Mouse (Mus musculus): ENCODE measurements around the gene Arhgap24. TPM values are rescaled to one million over a fixed set of nuclear protein-coding genes. Genes with fewer than 3 reads are reported as not detected.

Arhgap24 gene
- total RNA-seq, 2 experiments from 2014 or later: 6.3 to 7.0 TPM

GRCm38 (mm10) chr5:102568764-102569163 is 87.6 kb downstream of the Arhgap24 start:
- DNase-seq (ENCODE audit: low spot score in 2 of 2): no peak
- intact Hi-C loops (cut with DNase I): no loop called here

- no peak for DNase-seq (ENCODE audit: low spot score in 2 of 2)
- intact Hi-C loops (cut with DNase I): no loop called here
Observed at GRCm38 (mm10) chr5:102571445-102571844, 90.3 kb downstream of the Arhgap24 start.

- intact Hi-C loops (cut with DNase I): no loop called here
- DNase-seq (ENCODE audit: low spot score in 2 of 2): peak in 1 of 2 experiments; percentile 6
Observed at GRCm38 (mm10) chr5:102576750-102577149, 95.6 kb downstream of the Arhgap24 start.

- DNase-seq (ENCODE audit: low spot score in 2 of 2): peak in 1 of 2 experiments; percentile 6
- intact Hi-C loops (cut with DNase I): no loop called here
Observed at GRCm38 (mm10) chr5:102577729-102578128, 96.5 kb downstream of the Arhgap24 start.

- DNase-seq (ENCODE audit: low spot score in 2 of 2): no peak
- intact Hi-C loops (cut with DNase I): no loop called here
Observed at GRCm38 (mm10) chr5:102578431-102578830, 97.2 kb downstream of the Arhgap24 start.

GRCm38 (mm10) chr5:102582864-102583410 is 101.7 kb downstream of the Arhgap24 start:
- intact Hi-C loops (cut with DNase I): no loop called here
- no peak for DNase-seq (ENCODE audit: low spot score in 2 of 2)

GRCm38 (mm10) chr5:102591422-102591821 is 110.2 kb downstream of the Arhgap24 start:
- DNase-seq (ENCODE audit: low spot score in 2 of 2): no peak
- intact Hi-C loops (cut with DNase I): no loop called here

GRCm38 (mm10) chr5:102593058-102593457 is 111.9 kb downstream of the Arhgap24 start:
- intact Hi-C loops (cut with DNase I): no loop called here
- DNase-seq (ENCODE audit: low spot score in 2 of 2): no peak

- no peak for DNase-seq (ENCODE audit: low spot score in 2 of 2)
- intact Hi-C loops (cut with DNase I): no loop called here
Observed at GRCm38 (mm10) chr5:102599102-102599501, 117.9 kb downstream of the Arhgap24 start.

GRCm38 (mm10) chr5:102613571-102613970 is 132.4 kb downstream of the Arhgap24 start:
- DNase-seq (ENCODE audit: low spot score in 2 of 2): no peak
- intact Hi-C loops (cut with DNase I): no loop called here

GRCm38 (mm10) chr5:102614081-102614480 is 132.9 kb downstream of the Arhgap24 start:
- no peak for DNase-seq (ENCODE audit: low spot score in 2 of 2)
- intact Hi-C loops (cut with DNase I): no loop called here

- intact Hi-C loops (cut with DNase I): no loop called here
- DNase-seq (ENCODE audit: low spot score in 2 of 2): no peak
Observed at GRCm38 (mm10) chr5:102615249-102615648, 134.1 kb downstream of the Arhgap24 start.

- no peak for DNase-seq (ENCODE audit: low spot score in 2 of 2)
- intact Hi-C loops (cut with DNase I): no loop called here
Observed at GRCm38 (mm10) chr5:102621036-102621435, 139.8 kb downstream of the Arhgap24 start.

- DNase-seq (ENCODE audit: low spot score in 2 of 2): no peak
- intact Hi-C loops (cut with DNase I): no loop called here
Observed at GRCm38 (mm10) chr5:102623807-102624435, 142.7 kb downstream of the Arhgap24 start.

GRCm38 (mm10) chr5:102626671-102627070 is 145.5 kb downstream of the Arhgap24 start:
- no peak for DNase-seq (ENCODE audit: low spot score in 2 of 2)
- intact Hi-C loops (cut with DNase I): no loop called here

GRCm38 (mm10) chr5:102629362-102629771 is 148.2 kb downstream of the Arhgap24 start:
- no peak for DNase-seq (ENCODE audit: low spot score in 2 of 2)

GRCm38 (mm10) chr5:102635591-102635990 is 154.4 kb downstream of the Arhgap24 start:
- intact Hi-C loops (cut with DNase I): no loop called here
- no peak for DNase-seq (ENCODE audit: low spot score in 2 of 2)

More at GRCm38 (mm10) chr5:102629362-102629771, 148.2 kb downstream of the Arhgap24 start:
- intact Hi-C loops (cut with DNase I): no loop called here

- no peak for DNase-seq (ENCODE audit: low spot score in 2 of 2)
- intact Hi-C loops (cut with DNase I): no loop called here
Observed at GRCm38 (mm10) chr5:102639782-102640559, 158.8 kb downstream of the Arhgap24 start.

- intact Hi-C loops (cut with DNase I): no loop called here
- no peak for DNase-seq (ENCODE audit: low spot score in 2 of 2)
Observed at GRCm38 (mm10) chr5:102643364-102643763, 162.2 kb downstream of the Arhgap24 start.

GRCm38 (mm10) chr5:102643820-102644219 is 162.6 kb downstream of the Arhgap24 start:
- intact Hi-C loops (cut with DNase I): no loop called here

GRCm38 (mm10) chr5:102659061-102659460 is 177.9 kb downstream of the Arhgap24 start:
- DNase-seq (ENCODE audit: low spot score in 2 of 2): no peak
- intact Hi-C loops (cut with DNase I): no loop called here

More at GRCm38 (mm10) chr5:102643820-102644219, 162.6 kb downstream of the Arhgap24 start:
- no peak for DNase-seq (ENCODE audit: low spot score in 2 of 2)

Data from left cerebral cortex, postnatal 25 days (tissue).